Mouse (Mus musculus) lung, postnatal 0 days (tissue): ENCODE results near the gene Ntn5.

ENCODE experiments used
- CTCF ChIP-seq: IDR thresholded peaks from 2 replicates; pipeline ENCODE4 v1.5.1; 2016; ENCODE audit warnings: antibody characterized with exemption, mild to moderate bottlenecking
- EP300 ChIP-seq: IDR thresholded peaks from 2 replicates; pipeline ENCODE4 v1.6.1; 2016; ENCODE audit warnings: antibody characterized with exemption, mild to moderate bottlenecking, control low read depth

GRCm38 (mm10) chr7:45715741-45716459, 32.1 kb downstream of the Ntn5 start:
- no peak for TF ChIP-seq CTCF
- no peak for TF ChIP-seq EP300
